Mouse (Mus musculus) layer of hippocampus, adult 8-10 months (tissue): ENCODE measurements at regions not wholly inside any gene's neighbourhood (a gene's known extent, or its start where the extent isn't known, plus 50 kb on each side); places are given as distances from the start of the nearest gene placed in this dataset.
A peak's percentile ranks its signal among the peaks of the same experiment; 100 is the strongest.

ENCODE experiments used
- DNase-seq, 2 experiments: peaks; one replicate each; pipeline ENCODE4 v3.0.0; 2022; ENCODE audit warnings: low spot score in 2 of 2

DNA sequence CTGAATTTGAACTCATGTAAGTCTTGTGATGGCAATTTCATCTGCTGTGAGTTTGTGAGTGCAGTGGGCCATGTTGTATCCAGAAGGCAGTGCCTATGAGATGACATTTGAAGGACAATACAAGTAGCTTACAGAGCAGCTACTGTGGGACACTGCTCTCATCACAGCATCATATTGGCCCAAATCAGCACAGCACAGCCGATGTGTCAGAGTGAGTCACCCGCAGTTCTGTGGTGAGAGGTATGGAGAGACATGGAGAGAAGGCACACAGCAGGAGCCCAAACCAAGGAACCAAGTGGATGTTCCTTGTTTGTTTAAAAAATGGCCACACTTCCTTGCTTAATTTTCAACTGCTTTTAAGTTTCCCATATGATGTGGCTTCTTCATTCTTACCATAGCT, 617.3 kb downstream of the Tmem132b start:
- DNase-seq: no peak

DNA sequence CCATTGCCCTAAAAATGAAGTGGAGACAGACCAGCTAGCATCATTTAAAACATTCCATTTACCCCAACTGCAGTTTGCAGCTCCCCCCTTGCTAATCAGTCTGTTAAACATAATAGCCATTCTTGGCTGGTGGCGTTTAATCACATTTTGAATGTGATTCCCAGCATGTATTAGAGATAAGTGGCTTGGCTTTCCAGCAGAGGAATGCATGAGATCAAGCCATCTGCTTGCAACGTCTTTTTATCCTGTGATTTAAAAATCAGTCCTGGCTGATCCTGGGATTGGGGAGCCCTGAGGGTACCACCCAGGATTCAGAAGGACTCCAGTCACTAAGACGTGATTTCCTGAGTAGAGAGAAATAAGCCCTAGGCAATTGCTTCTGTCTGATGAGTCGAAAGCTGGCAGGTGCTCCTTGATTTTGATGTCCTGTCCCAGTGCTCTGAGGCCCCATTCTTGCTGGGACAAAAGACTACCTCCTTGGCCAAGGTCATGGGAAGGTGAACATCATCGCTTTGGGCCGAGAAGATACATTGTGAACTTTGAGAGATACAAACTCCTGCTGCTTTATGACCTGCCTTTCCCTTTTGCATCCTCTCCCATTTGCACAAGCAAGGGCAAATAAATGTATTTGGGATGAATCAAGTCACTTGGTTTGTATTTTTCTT, 623.8 kb downstream of the Tmem132b start:
- DNase-seq: no peak

DNA sequence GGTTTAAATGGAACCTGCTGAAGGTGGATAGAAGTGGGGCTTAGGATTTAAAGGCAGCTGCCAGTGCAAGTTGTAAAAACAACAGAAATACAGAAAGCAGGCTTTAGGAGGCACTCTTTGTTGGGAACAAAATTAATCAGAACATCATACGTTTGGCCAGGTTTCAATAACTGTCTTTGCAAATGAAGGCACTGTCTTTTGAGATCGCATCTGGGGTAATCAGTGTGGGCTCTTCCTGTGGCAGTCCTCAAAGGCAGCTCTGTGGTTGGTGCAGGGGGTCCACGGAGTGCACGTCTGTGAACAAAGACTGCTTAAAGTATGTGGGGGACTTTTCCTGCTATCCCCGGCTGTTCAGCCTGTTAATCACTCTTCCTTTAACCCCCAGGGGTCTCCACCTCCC, 654.5 kb downstream of the Tmem132b start:
- DNase-seq: no peak

DNA sequence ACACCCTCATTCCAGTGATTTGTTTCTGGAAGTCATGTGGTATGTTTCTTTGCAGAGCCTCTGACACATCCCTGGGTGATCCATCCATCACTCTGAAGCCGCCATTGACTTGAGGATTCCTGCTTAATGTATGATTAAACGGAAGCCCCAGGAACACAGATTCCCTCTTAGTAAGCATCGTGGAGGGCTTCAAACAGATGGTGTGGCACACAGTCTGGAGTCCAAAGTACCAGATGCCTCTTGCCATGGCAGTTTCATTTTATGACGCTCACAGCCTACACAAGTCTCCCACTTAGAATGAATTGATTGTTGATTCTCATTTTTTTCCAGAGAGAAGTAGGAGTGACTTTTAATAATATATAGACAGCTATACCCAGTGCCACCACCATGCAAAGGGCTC, 668.3 kb downstream of the Tmem132b start:
- DNase-seq: peak; percentile 35 to 61

DNA sequence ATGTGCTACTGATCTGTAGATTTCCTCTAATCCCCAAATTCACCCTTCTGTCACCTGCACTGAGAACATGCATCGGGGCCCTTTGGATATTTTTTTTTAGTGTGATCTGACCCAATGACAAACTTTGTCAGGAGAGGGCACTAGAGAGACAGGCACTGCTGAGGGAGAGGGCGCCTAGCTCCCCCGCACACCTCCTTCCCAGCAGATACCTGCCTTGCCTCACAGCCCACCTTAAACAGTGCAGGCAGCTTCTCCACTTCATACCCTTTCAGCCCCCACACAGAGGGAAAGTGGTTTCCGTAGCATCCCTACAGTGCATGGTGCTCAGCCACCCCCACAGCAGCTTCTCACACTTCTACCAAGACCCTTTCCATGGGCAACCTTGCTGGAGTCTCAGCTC, 670.0 kb downstream of the Tmem132b start:
- no peak for DNase-seq

DNA sequence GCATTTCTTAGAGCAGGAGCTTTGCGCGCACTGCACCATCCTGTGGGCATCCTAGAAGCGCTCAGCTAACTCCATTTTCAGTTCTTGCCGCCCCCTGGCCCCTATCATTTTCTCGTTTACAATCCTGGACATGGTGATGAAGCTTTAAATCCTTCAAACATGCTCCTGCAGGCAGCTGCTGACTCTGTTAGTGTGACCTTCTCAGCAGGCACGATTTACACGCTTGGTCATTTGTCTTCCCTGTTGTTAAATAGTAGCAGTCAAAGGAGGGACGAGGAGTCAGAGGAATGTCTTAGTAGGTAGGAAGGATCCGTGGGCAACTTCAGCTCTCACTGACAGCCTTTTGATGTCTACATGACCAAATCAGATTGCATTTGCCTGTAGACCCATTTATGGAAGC, 670.4 kb downstream of the Tmem132b start:
- DNase-seq: no peak

DNA sequence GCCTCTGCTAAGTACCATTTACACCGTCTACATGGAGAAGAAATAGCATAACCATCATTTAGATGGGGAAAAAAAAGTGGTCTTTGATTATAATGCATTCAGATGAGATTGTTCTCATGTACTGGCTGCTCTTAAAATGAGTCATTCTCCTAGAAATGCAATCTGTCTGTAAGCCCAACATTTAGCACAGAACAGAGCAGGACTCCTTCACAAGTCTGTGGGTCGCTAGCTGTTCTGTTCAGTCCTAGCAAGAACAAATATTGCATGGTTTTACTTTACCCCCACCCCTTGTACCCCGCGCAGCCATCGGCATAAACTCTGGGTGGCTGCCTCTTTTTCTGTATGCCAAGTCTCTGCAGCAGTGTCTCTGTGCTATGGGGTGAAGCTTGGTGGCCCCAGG, 685.4 kb downstream of the Tmem132b start:
- peak in 1 of 2 experiments; percentile 42 for DNase-seq

DNA sequence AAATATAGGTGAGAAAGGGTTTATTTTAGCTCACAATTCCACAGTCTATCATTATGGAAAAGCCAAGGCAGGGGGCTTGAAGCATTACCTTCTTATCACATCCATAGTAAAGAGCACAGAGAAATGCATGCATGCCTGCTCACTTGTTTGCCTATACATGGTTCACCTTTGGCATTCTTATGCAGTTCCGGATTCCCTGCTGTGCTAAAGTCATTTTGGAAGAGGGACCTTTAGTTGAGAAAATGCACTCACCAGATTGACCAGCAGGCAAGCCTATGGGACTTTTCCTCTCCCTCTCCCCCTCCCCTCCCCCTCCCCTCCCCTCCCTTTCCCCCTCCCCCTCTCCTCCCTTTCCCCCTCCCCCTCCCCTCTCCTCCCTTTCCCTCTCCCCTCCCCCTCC, 686.2 kb downstream of the Tmem132b start:
- DNase-seq: no peak

DNA sequence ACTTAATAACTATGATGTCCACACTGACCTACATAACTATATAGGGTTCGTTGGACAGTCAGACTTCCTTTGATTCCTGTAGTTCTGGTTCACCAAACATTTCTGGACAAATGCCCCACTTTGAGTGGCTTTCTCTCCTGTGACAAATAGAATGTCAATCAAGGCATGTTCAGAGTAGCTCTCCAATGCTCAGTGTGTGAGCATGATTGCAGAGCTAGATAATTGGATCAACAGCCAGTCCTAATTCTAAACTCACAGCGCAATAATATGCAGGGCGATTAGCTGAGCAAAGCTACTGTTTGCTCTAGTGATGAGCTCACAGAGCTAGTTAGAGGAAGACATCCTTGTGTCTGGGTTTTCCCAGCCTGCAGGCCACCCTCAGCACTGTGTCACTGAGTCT, 692.1 kb downstream of the Tmem132b start:
- DNase-seq: no peak

DNA sequence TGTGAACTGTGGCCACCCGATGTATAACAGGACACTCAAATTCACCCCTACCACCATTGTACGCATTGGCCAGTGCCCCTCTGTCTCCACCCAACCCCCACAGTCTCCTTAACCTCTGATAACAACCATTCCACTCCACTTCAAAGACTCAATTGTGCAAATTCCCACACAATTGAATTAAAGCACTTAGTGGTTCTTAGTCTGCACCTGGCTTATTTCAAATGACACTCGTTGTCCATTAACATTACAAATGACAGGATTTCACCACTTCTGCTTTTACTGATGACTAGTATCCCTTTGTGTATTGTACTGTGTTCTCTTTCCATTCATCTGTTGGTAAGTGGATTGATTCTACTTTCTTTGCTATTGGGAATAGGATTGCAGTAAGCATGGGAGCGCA, 699.2 kb downstream of the Tmem132b start:
- DNase-seq: no peak

DNA sequence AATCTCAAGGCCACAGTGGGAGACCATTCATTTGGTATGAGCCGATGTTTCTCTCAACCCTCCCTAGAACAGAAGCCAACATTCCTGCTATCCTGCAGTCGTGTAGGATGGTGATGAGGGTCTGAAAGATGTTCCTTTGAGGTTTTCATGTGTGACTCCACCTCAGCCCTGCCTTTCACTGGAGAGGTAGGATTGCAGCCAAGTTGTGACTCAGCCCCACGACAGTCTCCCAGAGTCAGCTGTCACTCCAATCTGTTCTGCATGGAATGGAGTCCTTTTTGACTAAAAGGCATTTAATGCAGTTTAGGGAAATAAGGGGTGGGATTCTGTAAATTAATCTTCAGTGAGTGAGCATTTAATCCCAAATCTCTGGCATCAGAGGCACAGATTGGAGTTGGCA, 706.5 kb downstream of the Tmem132b start:
- peak; percentile 74 to 78 for DNase-seq

DNA sequence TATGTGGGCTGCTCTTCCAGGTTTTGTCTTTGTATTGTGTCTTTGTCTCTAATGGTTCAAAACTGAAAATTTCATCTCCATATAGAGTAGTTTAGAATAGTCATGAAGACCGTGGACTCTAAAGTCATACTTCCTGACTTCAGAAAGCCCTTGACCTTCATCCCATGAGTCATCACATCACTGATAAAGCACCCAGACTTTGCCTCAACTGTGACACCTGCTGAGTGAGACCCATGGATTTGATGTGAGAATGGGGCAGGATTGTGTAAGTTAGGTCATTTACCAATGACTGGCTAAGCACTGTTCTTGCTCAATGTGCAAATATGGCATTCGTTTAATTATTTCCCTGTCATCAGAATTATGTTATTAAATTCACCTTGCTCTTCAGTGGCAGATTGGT, 714.2 kb downstream of the Tmem132b start:
- no peak for DNase-seq

DNA sequence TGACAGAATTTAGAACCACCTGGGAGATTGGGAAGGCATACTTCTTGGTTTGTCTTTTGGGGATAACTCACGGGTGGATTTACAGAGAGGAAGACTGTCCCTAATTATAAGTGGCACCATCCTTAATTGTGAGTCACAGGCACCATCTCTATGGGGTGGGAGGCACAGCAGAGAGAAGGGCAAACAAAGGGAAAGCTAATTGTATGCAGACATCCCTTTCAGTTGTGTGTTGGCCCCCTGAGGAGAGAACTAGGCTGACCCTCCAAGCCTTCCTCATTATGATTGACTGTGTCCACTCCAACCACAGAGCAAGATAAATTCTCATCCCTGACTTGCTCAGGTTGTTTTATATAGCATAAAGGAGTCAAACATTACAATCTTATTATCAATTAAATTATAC, 718.8 kb downstream of the Tmem132b start:
- DNase-seq: no peak

DNA sequence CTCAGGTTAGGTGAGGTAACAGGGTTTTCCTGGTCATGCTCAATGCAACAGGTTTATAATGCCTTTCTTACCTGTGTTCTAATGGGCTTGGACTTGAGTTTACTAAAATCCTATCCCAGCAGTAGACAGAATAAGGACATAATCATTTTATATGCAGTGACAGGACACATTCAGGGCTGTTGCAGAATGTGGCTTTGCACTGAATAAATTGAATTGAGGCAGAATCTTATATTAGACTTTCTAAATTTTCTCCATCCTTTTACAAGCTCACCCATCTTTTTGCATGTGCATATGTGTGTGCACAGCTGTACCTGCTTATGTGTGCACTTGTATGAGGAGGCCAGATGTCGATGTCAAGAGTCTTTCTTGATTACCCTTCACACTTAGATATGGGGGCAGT, 723.1 kb downstream of the Tmem132b start:
- no peak for DNase-seq

DNA sequence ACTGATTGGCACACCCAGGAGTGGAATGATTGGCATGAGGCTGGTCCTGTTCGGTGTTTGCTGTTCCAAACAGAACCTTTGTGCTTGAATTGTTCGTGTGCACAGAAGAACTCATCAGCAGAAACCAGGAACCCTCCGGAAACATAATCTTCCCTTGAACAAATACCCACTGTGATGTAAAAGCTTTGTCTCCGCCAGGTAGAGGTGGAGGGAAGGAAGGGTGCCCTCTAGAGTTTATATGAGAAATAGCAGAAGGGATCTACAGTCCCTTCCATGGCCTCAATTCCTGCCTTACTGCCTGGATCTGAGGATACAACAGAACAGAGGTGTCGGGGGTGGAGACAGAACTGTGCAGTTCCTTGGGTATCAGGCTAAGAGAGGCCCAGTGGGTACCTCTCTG, 726.3 kb downstream of the Tmem132b start:
- DNase-seq: no peak

DNA sequence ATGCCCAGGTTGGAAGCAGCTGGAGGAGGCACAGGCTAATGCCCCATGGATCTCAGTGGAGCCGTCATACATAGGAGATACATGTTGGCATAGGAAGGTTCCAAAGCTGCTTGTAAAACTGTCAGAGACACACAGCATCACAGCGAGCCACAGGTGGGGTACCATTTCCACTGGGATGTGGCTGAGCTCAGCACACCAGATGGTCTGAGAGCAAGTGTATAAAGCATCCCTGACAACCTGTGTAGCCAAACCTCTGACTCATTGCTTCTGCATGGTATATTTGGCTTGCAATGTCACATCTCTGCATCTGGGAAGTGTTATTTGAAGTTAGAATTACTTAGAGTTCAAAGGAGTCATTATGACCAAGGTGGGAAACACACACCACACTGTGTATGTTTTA, 734.9 kb downstream of the Tmem132b start:
- DNase-seq: no peak

DNA sequence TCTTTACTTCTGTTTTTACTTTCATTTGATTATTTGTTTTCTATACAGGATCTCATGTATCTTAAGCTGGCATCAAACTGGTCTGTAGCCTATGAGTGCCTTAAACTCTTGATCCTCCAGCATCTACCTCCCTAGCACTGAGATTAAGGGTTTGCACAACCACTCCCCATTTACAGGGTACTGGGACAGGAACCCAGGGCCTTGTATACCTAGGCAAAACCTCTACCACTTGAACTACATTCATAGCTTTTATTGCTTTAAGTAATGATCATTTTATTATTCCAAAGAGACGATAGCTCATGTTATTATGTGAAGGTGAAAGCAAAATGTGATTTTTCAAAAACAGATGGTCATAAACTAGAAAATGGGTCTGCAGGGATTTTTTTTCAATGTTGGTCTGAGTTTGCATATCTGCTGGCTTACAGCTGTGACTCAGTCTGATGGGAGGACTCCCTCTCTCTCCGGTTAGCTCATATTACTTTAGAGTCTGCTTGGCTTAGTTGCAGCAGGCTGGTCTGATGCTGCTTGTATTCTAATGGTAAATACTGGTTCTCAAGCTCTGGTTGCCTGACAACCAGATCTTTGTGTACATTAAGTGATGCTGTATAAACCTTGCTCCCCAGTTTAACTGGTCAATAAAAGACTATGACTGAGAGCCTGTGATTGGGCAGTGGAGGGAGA, 735.5 kb downstream of the Tmem132b start:
- DNase-seq: no peak

DNA sequence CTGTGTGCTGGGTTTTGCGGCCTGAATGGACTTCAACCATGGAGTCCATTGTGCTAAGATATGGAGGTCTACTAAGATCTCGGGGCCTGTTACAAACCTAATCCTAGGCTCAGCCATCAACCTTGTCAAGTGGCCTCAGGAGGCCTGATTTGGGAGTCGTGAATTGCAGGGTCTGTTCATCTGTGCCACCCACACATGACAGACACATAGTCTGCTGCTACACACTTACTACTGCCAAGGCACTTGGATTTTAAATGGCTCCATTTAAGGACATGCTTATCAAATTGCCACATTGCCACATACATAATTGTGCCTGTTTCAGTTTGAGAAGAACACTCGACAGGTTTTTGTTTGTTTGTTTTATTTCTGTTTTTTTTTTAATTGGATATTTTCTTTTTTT, 737.0 kb downstream of the Tmem132b start:
- DNase-seq: peak; percentile 39 to 48

DNA sequence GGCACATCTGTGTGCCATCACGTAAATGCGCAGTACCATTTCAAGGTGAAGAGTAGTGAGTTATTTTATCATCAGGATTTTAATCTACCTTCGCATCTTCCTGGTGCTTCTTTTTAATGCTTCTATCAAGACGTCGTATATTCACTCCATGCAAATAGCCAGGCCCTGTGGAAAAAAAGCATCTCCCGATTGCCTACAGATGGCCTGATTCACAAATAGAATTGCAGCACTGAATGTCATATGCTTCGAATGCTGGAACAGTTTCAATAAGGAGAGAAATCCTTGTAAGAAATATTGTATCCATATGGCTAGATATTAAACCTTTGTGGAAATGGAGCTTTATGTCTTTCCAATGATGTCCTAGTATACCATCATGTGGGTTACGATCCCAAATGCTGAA, 742.7 kb downstream of the Tmem132b start:
- peak in 1 of 2 experiments; percentile 28 for DNase-seq

DNA sequence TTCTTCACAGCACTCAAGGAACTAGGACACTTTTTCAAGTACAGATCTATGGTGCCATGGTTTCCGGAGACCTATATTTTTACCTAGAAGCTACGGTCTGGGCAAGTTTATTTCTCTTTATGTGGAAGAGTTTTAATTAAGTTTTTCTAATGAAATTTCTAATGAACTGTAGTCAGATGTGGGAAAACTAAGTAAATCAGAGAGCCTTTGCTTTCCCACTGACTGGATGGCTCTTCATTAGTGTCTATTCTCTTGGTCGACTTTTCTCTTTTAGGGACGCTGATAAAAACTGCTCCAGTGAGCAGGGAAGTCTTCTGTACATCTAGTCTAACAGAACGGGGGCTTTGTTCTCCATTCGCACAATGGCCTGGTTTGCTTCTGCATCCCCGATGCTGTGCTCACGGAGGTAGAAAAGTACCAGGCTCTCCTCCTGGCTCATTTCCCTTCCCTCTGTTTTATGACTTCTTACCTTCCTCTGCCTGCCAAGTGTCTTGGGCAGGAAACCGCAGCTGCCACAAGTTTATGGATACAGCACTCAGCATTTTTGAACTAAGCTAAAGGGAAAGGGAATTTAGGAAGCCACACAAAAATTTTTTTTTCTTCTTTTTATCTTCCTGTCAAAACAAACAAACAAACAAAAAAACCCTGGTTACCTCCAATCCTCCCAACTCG, 749.6 kb downstream of the Tmem132b start:
- DNase-seq: no peak

DNA sequence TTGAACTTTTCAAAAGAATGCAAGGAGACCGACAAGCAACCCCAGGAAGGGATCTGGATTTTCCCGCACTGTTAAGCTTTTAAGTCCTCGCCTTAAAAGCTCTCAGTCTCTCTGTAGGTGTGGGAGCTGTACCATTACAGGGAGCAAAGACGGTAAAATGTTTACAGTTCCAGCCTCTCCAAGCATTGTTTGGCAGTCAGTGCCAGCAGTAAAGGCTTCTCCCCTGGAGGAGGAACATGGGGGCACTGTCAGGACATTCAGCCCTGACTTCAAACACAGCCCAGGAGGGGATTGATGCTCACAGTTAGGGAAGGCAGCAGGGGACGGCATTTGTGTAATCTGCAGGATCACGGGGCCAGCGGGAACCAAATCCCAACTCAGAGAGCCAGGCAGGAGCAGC, 750.2 kb downstream of the Tmem132b start:
- no peak for DNase-seq

DNA sequence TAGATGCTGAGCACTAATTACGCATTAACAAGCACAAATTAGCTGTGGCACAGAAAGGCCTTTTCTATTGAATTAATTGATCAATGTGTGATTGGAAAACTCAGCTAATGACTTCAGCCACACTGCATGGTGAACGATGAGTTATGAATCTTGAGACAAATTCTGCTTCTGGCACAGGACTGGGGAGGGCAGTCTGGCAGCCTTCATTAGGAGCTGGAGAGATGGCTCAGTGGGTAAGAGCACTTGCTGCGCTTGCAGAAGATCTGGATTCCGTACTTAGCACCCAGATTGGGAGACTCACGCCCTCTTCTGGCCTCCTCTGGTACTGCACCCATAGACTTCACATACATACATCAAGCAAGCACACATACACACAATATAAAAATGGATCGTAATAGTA, 793.3 kb downstream of the Tmem132b start:
- DNase-seq: no peak

DNA sequence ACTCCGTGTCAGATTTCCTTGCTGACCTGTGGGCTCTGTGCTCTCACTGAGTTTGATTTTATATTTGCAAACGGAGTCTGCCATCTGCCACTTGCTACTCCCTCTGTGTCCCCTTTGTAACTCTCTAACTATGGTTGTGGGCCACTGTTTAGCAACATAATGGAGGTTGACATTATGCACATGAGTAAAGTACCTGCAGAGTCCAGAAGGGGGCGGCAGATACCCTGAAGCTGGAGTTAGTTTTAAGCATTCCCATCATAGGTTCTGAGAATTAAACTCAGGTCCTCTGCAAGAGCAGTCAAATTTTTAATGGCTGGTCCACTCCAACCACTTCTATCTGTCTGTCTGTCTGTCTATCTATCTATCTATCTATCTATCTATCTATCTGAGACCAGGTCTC, 796.7 kb downstream of the Tmem132b start:
- no peak for DNase-seq
